Mouse (Mus musculus) liver, embryonic 15.5 days (tissue): ENCODE results near the gene Bach1. TPM values are rescaled to one million over a fixed set of nuclear protein-coding genes. Genes with fewer than 3 reads are reported as not detected.
"Not testable (repeated sequence)": the region's sequence is repeated elsewhere in the genome, so short reads cannot be mapped to it uniquely, and the experiment has no call there.

ENCODE experiments used
- ATAC-seq: fragments of 200-750 bp; cut with Nextera tagmentation; 2 replicates; pipeline ENCODE4 v1.8.0; 2017; ENCODE audit warnings: moderate number of reproducible peaks, mild to moderate bottlenecking, moderate library complexity; ENCODE audit not compliant: insufficient read depth
- H3K27ac ChIP-seq: fragments of 300-500 bp; sonication (generic); replicated peaks from 2 replicates; pipeline ENCODE4 v1.5.1; 2015; ENCODE audit warnings: mild to moderate bottlenecking, inconsistent platforms
- H3K27me3 ChIP-seq: fragments of 300-500 bp; sonication (generic); 2 replicates; pipeline ENCODE4 v1.6.1; 2015; ENCODE audit warnings: mild to moderate bottlenecking, inconsistent platforms
- H3K36me3 ChIP-seq: fragments of 300-500 bp; sonication (generic); replicated peaks from 2 replicates; pipeline ENCODE4 v1.6.1; 2015; ENCODE audit warnings: moderate library complexity, mild to moderate bottlenecking, inconsistent platforms
- H3K4me1 ChIP-seq: fragments of 300-500 bp; sonication (generic); replicated peaks from 2 replicates; pipeline ENCODE4 v1.6.1; 2015; ENCODE audit warnings: inconsistent platforms
- H3K4me2 ChIP-seq: fragments of 300-500 bp; sonication (generic); 2 replicates; pipeline ENCODE4 v1.6.1; 2015; ENCODE audit warnings: moderate library complexity, mild to moderate bottlenecking, inconsistent platforms
- H3K4me3 ChIP-seq: fragments of 300-500 bp; sonication (generic); replicated peaks from 2 replicates; pipeline ENCODE4 v1.5.1; 2015; ENCODE audit warnings: mild to moderate bottlenecking, inconsistent platforms
- H3K9ac ChIP-seq: fragments of 300-500 bp; sonication (generic); 2 replicates; pipeline ENCODE4 v1.6.1; 2015; ENCODE audit warnings: moderate library complexity, mild to moderate bottlenecking, inconsistent platforms
- H3K9me3 ChIP-seq: fragments of 300-500 bp; sonication (generic); replicated peaks from 2 replicates; pipeline ENCODE4 v1.6.1; 2016; ENCODE audit warnings: inconsistent platforms
- WGBS: fragments of 180-500 bp; shearing (Covaris S2); methylation state at CpG from one replicate; pipeline ENCODE4 v1.1.7; 2015; ENCODE audit warnings: mixed read lengths; ENCODE audit not compliant: insufficient replicate concordance; 5-methylcytosine and 5-hydroxymethylcytosine counted together
- polyA plus RNA-seq: library from polyadenylated mRNA; unstranded; fragments of >200 nt; fragmentation: Nextera tagmentation; extraction: Ambion mirVana; gene quantifications from 2 replicates; pipeline ENCODE4 v1.2.1, GENCODE M21; 2015

The Bach1 gene
- polyA plus RNA-seq, 1 experiment from 2014 or later = 6.5 TPM

- ATAC-seq = no peak
- no peak overlapping the region for H3K9ac ChIP-seq
- H3K4me1 ChIP-seq = 0 out of 2 replicates have a peak, but pooled peaks cover 3% of the 10 kb centered on the region
- H3K36me3 ChIP-seq = no peaks in the 10 kb centered on the region
- no peak overlapping the region for H3K27ac ChIP-seq
- H3K4me2 ChIP-seq = no peak overlapping the region
- H3K9me3 ChIP-seq = no peaks in the 10 kb centered on the region
- H3K27me3 ChIP-seq = no peaks in the 10 kb centered on the region
- 55% methylated on average over 9 of the region's 9 CpGs for WGBS
- no peak overlapping the region for H3K4me3 ChIP-seq
These were observed 17.7 kb upstream of the Bach1 start for GRCm38 (mm10) chr16:87680912-87681634.

GRCm38 (mm10) chr16:87681848-87682247, 16.9 kb upstream of the Bach1 start:
- no peaks in the 10 kb centered on the region for H3K36me3 ChIP-seq
- H3K27me3 ChIP-seq = no peaks in the 10 kb centered on the region
- no peak overlapping the region for H3K9ac ChIP-seq
- H3K27ac ChIP-seq = no peak overlapping the region
- no peaks in the 10 kb centered on the region for H3K4me1 ChIP-seq
- no peak for ATAC-seq
- H3K9me3 ChIP-seq = no peaks in the 10 kb centered on the region
- WGBS = 45% methylated on average over 3 of the region's 3 CpGs
- H3K4me2 ChIP-seq = no peak overlapping the region
- no peak overlapping the region for H3K4me3 ChIP-seq

- Histone ChIP-seq H3K27ac (no peak overlapping the region), H3K27me3 (no peaks in the 10 kb centered on the region), H3K4me2 (no peak overlapping the region), H3K9me3 (no peaks in the 10 kb centered on the region), H3K4me3 (no peak overlapping the region), H3K36me3 (no peaks in the 10 kb centered on the region), H3K9ac (no peak overlapping the region), H3K4me1 (peaks cover 3% of the 10 kb centered on the region; the same call in 1 of the 2 replicates)
- WGBS = 19% methylated on average over 1 of the region's 1 CpGs
- peak; percentile 37; the same call in 1 of the 2 replicates for ATAC-seq
These were observed 12.3 kb upstream of the Bach1 start for GRCm38 (mm10) chr16:87686458-87686857.

- H3K27me3 ChIP-seq = no peaks in the 10 kb centered on the region
- no peak overlapping the region for H3K9ac ChIP-seq
- H3K4me1 ChIP-seq = peaks cover 3% of the 10 kb centered on the region; the same call in 1 of the 2 replicates
- H3K9me3 ChIP-seq = no peaks in the 10 kb centered on the region
- no peak for ATAC-seq
- no peak overlapping the region for H3K4me3 ChIP-seq
- 60% methylated on average over 3 of the region's 3 CpGs for WGBS
- H3K36me3 ChIP-seq = no peaks in the 10 kb centered on the region
- H3K27ac ChIP-seq = no peak overlapping the region
- no peak overlapping the region for H3K4me2 ChIP-seq
These were observed 11.4 kb upstream of the Bach1 start for GRCm38 (mm10) chr16:87687346-87687745.

GRCm38 (mm10) chr16:87688328-87688727, 10.4 kb upstream of the Bach1 start:
- not testable (repeated sequence) for H3K36me3 ChIP-seq, H3K4me3 ChIP-seq, H3K4me1 ChIP-seq, H3K9ac ChIP-seq, H3K27me3 ChIP-seq, H3K9me3 ChIP-seq, ATAC-seq, H3K4me2 ChIP-seq, H3K27ac ChIP-seq
- 82% methylated on average over 3 of the region's 3 CpGs for WGBS

GRCm38 (mm10) chr16:87688823-87689222, 9.9 kb upstream of the Bach1 start:
- peak overlapping the region; percentile 3; the same call in 1 of the 2 replicates for H3K4me2 ChIP-seq
- not testable (repeated sequence) for H3K36me3 ChIP-seq, H3K27me3 ChIP-seq, H3K9ac ChIP-seq, H3K9me3 ChIP-seq, H3K4me1 ChIP-seq, ATAC-seq, H3K4me3 ChIP-seq
- WGBS = 37% methylated on average over 7 of the region's 7 CpGs
- H3K27ac ChIP-seq = 0 out of 2 replicates have a peak overlapping the region, but pooled peaks have one; percentile 62

GRCm38 (mm10) chr16:87689225-87689624, 9.5 kb upstream of the Bach1 start:
- no peaks in the 10 kb centered on the region for H3K36me3 ChIP-seq
- H3K4me2 ChIP-seq = peak overlapping the region; percentile 3; the same call in 1 of the 2 replicates
- H3K9me3 ChIP-seq = no peaks in the 10 kb centered on the region
- WGBS = 37% methylated on average over 8 of the region's 8 CpGs
- no peak overlapping the region for H3K9ac ChIP-seq
- H3K27me3 ChIP-seq = no peaks in the 10 kb centered on the region
- no peak overlapping the region for H3K4me3 ChIP-seq
- ATAC-seq = no peak
- H3K27ac ChIP-seq = peak overlapping the region; percentile 62
- H3K4me1 ChIP-seq = peaks cover 3% of the 10 kb centered on the region; the same call in 1 of the 2 replicates

GRCm38 (mm10) chr16:87690506-87690905, 8.2 kb upstream of the Bach1 start:
- Histone ChIP-seq H3K9me3 (no peaks in the 10 kb centered on the region), H3K27me3 (no peaks in the 10 kb centered on the region), H3K4me1 (peaks cover 3% of the 10 kb centered on the region; the same call in 1 of the 2 replicates), H3K4me2 (no peak overlapping the region), H3K9ac (no peak overlapping the region), H3K36me3 (no peaks in the 10 kb centered on the region), H3K4me3 (no peak overlapping the region), H3K27ac (no peak overlapping the region)
- no peak for ATAC-seq
- 81% methylated on average over 4 of the region's 4 CpGs for WGBS

- no peak overlapping the region for H3K27ac ChIP-seq
These were observed 7.6 kb upstream of the Bach1 start for GRCm38 (mm10) chr16:87691102-87691501.

GRCm38 (mm10) chr16:87692591-87692990, 6.2 kb upstream of the Bach1 start:
- Histone ChIP-seq H3K4me3 (no peak overlapping the region), H3K9ac (no peak overlapping the region), H3K36me3 (no peaks in the 10 kb centered on the region), H3K27me3 (no peaks in the 10 kb centered on the region), H3K4me2 (no peak overlapping the region), H3K27ac (no peak overlapping the region), H3K9me3 (no peaks in the 10 kb centered on the region), H3K4me1 (peaks cover 15% of the 10 kb centered on the region)
- WGBS = 81% methylated on average over 2 of the region's 2 CpGs
- no peak for ATAC-seq

More at GRCm38 (mm10) chr16:87691102-87691501, 7.6 kb upstream of the Bach1 start:
- Histone ChIP-seq H3K9ac (no peak overlapping the region), H3K9me3 (no peaks in the 10 kb centered on the region), H3K4me1 (peaks cover 3% of the 10 kb centered on the region; the same call in 1 of the 2 replicates), H3K36me3 (no peaks in the 10 kb centered on the region), H3K4me3 (no peak overlapping the region), H3K27me3 (no peaks in the 10 kb centered on the region), H3K4me2 (no peak overlapping the region)
- no peak for ATAC-seq
- 68% methylated on average over 4 of the region's 4 CpGs for WGBS

GRCm38 (mm10) chr16:87697707-87698365, 909 bp upstream of the Bach1 start:
- ATAC-seq = peak; percentile 45
- H3K27ac ChIP-seq = peak overlapping the region; percentile 98
- H3K9ac ChIP-seq = peak overlapping the region; percentile 89
- H3K4me3 ChIP-seq = peak overlapping the region; percentile 94
- H3K36me3 ChIP-seq = no peaks in the 10 kb centered on the region
- peaks cover 46% of the 10 kb centered on the region for H3K4me1 ChIP-seq
- H3K4me2 ChIP-seq = peak overlapping the region; percentile 89
- no peaks in the 10 kb centered on the region for H3K27me3 ChIP-seq
- no peaks in the 10 kb centered on the region for H3K9me3 ChIP-seq
- WGBS = 9% methylated on average over 16 of the region's 16 CpGs
